Mouse (Mus musculus) embryonic facial prominence, embryonic 15.5 days (tissue): Measurements from ENCODE around the gene Tbx10. TPM values are rescaled to one million over a fixed set of nuclear protein-coding genes. Genes with fewer than 3 reads are reported as not detected.

Experiments used
- ATAC-seq: fragments of 200-750 bp; cut with Nextera tagmentation; 2 replicates; pipeline ENCODE4 v1.8.0; 2017; ENCODE audit warnings: low read depth, moderate TSS enrichment; ENCODE audit not compliant: insufficient number of reproducible peaks, low FRiP score, low TSS enrichment
- H3K27ac ChIP-seq: fragments of 300-500 bp; sonication (generic); replicated peaks from 2 replicates; pipeline ENCODE4 v1.5.1; 2015; ENCODE audit warnings: mild to moderate bottlenecking, inconsistent platforms
- H3K27me3 ChIP-seq: fragments of 300-500 bp; sonication (generic); 2 replicates; pipeline ENCODE4 v1.6.1; 2015; ENCODE audit warnings: inconsistent platforms
- H3K36me3 ChIP-seq: fragments of 300-500 bp; sonication (generic); 2 replicates; pipeline ENCODE4 v1.6.1; 2015; ENCODE audit warnings: mild to moderate bottlenecking, inconsistent platforms
- H3K4me1 ChIP-seq: fragments of 300-500 bp; sonication (generic); 2 replicates; pipeline ENCODE4 v1.6.1; 2015; ENCODE audit warnings: inconsistent platforms
- H3K4me2 ChIP-seq: fragments of 300-500 bp; sonication (generic); replicated peaks from 2 replicates; pipeline ENCODE4 v1.6.1; 2015; ENCODE audit warnings: mild to moderate bottlenecking, inconsistent platforms
- H3K4me3 ChIP-seq: fragments of 300-500 bp; sonication (generic); replicated peaks from 2 replicates; pipeline ENCODE4 v1.5.1; 2015; ENCODE audit warnings: mild to moderate bottlenecking, inconsistent platforms
- H3K9ac ChIP-seq: fragments of 300-500 bp; sonication (generic); 2 replicates; pipeline ENCODE4 v1.6.1; 2015; ENCODE audit warnings: inconsistent platforms
- H3K9me3 ChIP-seq: fragments of 300-500 bp; sonication (generic); replicated peaks from 2 replicates; pipeline ENCODE4 v1.6.1; 2016; ENCODE audit warnings: inconsistent platforms
- WGBS: fragments of 180-500 bp; shearing (Covaris S2); methylation state at CpG from one replicate; pipeline ENCODE4 v1.1.7; 2015; 5-methylcytosine and 5-hydroxymethylcytosine counted together
- polyA plus RNA-seq: library from polyadenylated mRNA; unstranded; fragments of >200 nt; fragmentation: Nextera tagmentation; extraction: Ambion mirVana; gene quantifications from 2 replicates; pipeline ENCODE4 v1.2.1, GENCODE M21; 2015

The Tbx10 gene
- not detected in 2 replicates for polyA plus RNA-seq

- no peak for ATAC-seq
- Histone ChIP-seq H3K27ac (no peak within 1 kb of the TSS), H3K4me3 (no peak within 1 kb of the TSS)
These were observed at the start of gene Tbx10 for GRCm38 (mm10) chr19:3992416-3992815. Gene Tbx10 (plus strand): TSS chr19:3992752.

DNA sequence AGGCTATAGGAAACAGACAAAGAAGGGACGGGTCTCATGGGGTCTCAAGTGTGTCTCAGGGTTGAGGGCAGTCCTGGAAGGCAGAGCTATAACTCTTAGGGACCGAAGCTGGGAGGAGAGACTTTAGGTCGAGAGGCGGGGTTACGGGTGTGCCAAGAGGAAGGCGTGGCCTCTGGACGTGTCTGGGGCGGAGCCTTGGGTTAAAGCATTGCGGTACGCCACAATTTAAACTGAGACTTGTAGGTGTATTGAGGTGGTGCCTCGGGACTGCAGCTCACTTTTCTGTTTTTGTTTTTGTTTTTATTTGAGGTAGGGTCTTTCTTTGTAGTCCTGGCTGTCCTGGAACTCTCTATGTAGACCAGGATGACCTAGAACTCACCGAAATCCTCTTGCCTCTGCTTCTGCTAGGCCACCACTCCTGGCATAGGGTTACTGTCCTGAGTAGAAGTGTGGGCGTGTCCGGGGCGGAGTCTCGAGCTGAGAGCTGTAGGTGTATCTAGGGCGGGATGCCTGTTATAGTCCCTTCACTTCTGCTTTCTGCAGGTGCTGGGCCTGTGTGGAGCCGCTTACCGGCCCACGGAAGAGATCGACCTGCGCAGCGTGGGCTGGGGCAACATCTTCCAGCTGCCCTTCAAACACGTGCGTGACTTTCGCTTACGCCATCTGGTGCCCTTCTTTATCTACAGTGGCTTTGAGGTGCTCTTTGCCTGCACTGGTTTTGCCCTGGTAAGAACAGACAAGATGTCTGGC is 49.4 kb upstream of the Tbx10 start:
- WGBS, result 22% methylated on average over 27 of the region's 27 CpGs
- Histone ChIP-seq H3K36me3 (no peaks in the 10 kb centered on the region), H3K27me3 (no peaks in the 10 kb centered on the region), H3K4me1 (peaks cover 3% of the 10 kb centered on the region; the same call in 1 of the 2 replicates), H3K9me3 (no peaks in the 10 kb centered on the region), H3K27ac (no peak overlapping the region), H3K4me2 (peak overlapping the region; percentile 31; the same call in 1 of the 2 replicates), H3K9ac (no peak overlapping the region), H3K4me3 (no peak overlapping the region)
- no peak for ATAC-seq

More at GRCm38 (mm10) chr19:3992416-3992815, at the start of gene Tbx10:
- H3K9ac ChIP-seq, result no peak within 1 kb of the TSS
- H3K4me2 ChIP-seq, result no peak within 1 kb of the TSS
- H3K9me3 ChIP-seq, result no peaks in the 10 kb centered on the region
- 43% methylated on average over 5 of the region's 5 CpGs for WGBS
- no peaks in the 10 kb centered on the region for H3K36me3 ChIP-seq
- no peaks in the 10 kb centered on the region for H3K27me3 ChIP-seq
- no peaks in the 10 kb centered on the region; the same call in 1 of the 2 replicates for H3K4me1 ChIP-seq

DNA sequence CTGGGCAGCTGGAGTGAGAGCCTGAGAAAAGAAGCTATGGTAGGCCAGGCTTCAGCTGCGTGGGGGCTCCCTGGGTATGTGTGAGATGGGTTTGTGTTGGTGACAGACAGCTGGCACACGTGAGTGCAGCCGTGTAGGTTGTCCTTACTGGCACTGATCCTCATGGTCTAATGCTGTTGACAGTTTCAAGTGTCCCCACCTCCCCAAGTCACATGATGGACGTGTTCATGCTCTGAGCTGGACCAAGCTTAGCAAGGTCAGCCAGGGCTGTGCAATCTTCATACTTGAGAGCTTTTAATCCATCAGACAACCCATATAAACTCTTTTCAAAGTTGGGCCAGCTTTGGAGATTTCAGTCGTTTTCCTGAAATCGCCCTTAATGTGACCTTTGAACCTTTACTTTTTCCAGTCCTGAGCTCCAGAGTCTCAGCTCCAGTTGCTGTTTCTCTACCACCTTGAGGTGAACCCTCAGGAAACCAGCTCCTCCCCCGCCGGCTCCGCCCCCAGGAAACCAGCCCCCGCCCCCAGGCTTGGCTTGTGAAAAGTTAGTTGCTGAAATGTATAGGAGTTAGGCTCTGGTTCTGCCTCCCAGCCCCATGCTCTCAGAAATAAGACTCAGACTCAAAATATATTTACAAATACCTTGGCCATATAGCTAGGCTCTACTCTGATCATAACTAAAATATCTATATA is 46.5 kb upstream of the Tbx10 start:
- Histone ChIP-seq H3K9me3 (no peaks in the 10 kb centered on the region), H3K27me3 (no peaks in the 10 kb centered on the region), H3K4me2 (no peak overlapping the region), H3K9ac (no peak overlapping the region), H3K4me1 (peaks cover 3% of the 10 kb centered on the region; the same call in 1 of the 2 replicates), H3K36me3 (no peaks in the 10 kb centered on the region), H3K27ac (no peak overlapping the region), H3K4me3 (no peak overlapping the region)
- no peak for ATAC-seq
- WGBS, result 25% methylated on average over 10 of the region's 10 CpGs

- Histone ChIP-seq H3K4me2 (no peak overlapping the region), H3K36me3 (no peaks in the 10 kb centered on the region), H3K27me3 (no peaks in the 10 kb centered on the region), H3K4me1 (peaks cover 3% of the 10 kb centered on the region; the same call in 1 of the 2 replicates), H3K9ac (no peak overlapping the region), H3K9me3 (no peaks in the 10 kb centered on the region), H3K4me3 (no peak overlapping the region), H3K27ac (no peak overlapping the region)
- no peak for ATAC-seq
- WGBS, result 18% methylated on average over 2 of the region's 2 CpGs
These were observed 45.8 kb upstream of the Tbx10 start for GRCm38 (mm10) chr19:3946715-3947114.

DNA sequence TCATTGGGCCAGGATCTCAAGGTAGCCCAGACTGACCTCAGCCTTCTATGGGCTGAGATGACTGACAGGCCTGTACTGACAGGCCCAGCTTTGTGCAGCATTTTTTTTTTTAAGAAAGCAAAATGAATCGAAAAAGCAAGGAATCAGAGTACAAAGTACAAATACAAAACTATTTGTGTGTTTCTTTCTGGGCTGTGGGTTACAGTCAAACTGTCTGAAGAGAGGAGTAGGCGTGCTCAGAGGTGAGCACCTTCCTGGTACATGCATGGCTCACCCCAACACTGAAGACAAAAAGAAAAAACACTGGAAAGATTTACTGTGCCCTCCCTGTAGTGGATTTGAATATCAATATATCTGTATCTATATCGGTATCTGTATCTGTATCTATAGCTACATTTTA is 44.7 kb upstream of the Tbx10 start:
- H3K36me3 ChIP-seq, result no peaks in the 10 kb centered on the region
- H3K27ac ChIP-seq, result no peak overlapping the region
- no peak overlapping the region for H3K9ac ChIP-seq
- peaks cover 3% of the 10 kb centered on the region; the same call in 1 of the 2 replicates for H3K4me1 ChIP-seq
- WGBS, result 75% methylated on average over 3 of the region's 3 CpGs
- H3K9me3 ChIP-seq, result no peaks in the 10 kb centered on the region
- no peak overlapping the region for H3K4me2 ChIP-seq
- H3K27me3 ChIP-seq, result no peaks in the 10 kb centered on the region
- no peak for ATAC-seq
- no peak overlapping the region for H3K4me3 ChIP-seq

DNA sequence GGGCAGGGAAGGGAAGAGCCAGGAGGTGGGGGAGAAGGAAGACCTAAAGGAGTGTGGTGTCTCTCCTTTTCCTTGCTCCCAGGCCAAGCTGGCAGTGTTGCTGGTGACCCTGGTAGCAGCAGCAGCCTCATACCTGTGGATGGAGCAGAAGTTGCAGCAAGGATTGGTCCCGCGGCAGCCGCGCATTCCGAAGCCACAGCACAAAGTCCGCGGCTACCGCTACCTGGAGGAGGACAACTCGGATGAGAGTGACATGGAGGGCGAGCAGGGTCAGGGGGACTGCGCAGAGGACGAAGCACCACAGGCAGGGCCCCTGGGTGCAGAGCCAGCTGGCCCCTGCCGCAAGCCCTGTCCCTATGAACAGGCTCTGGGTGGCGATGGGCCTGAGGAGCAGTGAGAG is 44.0 kb upstream of the Tbx10 start:
- Histone ChIP-seq H3K27ac (no peak overlapping the region), H3K4me3 (no peak overlapping the region), H3K9ac (no peak overlapping the region), H3K4me2 (no peak overlapping the region), H3K9me3 (no peaks in the 10 kb centered on the region), H3K4me1 (no peaks in the 10 kb centered on the region), H3K27me3 (no peaks in the 10 kb centered on the region), H3K36me3 (no peaks in the 10 kb centered on the region)
- 66% methylated on average over 14 of the region's 14 CpGs for WGBS
- no peak for ATAC-seq

- no peak overlapping the region for H3K4me2 ChIP-seq
- no peak overlapping the region for H3K27ac ChIP-seq
- H3K9ac ChIP-seq, result no peak overlapping the region
- no peaks in the 10 kb centered on the region for H3K27me3 ChIP-seq
- H3K36me3 ChIP-seq, result no peaks in the 10 kb centered on the region
- H3K4me3 ChIP-seq, result no peak overlapping the region
- WGBS, result 79% methylated on average over 3 of the region's 3 CpGs
- no peak for ATAC-seq
- no peaks in the 10 kb centered on the region for H3K9me3 ChIP-seq
- no peaks in the 10 kb centered on the region for H3K4me1 ChIP-seq
These were observed 42.2 kb upstream of the Tbx10 start for GRCm38 (mm10) chr19:3950331-3950730.

DNA sequence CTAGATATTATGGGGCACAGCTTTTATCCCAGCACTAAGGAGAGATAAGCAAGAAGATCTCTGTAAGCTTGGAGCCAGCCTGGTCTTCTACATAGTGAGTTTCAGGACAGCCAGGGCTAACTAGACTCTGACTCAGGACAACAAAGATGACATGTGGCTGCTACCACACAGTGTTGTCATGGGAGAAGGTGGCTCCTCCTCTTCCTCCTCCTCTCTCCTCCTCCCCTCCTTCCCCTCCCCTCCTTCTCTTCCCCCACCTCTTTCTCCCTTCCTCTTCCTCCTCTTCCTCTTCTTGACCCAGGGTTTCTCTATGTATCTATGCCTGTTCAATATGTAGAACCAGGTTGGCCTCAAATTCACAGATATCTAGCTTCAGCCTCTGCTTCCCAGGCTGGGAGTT is 41.1 kb upstream of the Tbx10 start:
- no peak for ATAC-seq
- Histone ChIP-seq H3K4me2 (no peak overlapping the region), H3K36me3 (no peaks in the 10 kb centered on the region), H3K9ac (no peak overlapping the region), H3K27ac (no peak overlapping the region), H3K4me1 (no peaks in the 10 kb centered on the region), H3K4me3 (no peak overlapping the region), H3K9me3 (no peaks in the 10 kb centered on the region), H3K27me3 (no peaks in the 10 kb centered on the region)

GRCm38 (mm10) chr19:3952099-3952498 is 40.5 kb upstream of the Tbx10 start:
- Histone ChIP-seq H3K9ac (no peak overlapping the region), H3K27me3 (no peaks in the 10 kb centered on the region), H3K4me1 (no peaks in the 10 kb centered on the region), H3K27ac (no peak overlapping the region), H3K4me2 (no peak overlapping the region), H3K4me3 (no peak overlapping the region), H3K36me3 (no peaks in the 10 kb centered on the region), H3K9me3 (no peaks in the 10 kb centered on the region)
- WGBS, result 46% methylated on average over 1 of the region's 1 CpGs
- no peak for ATAC-seq

DNA sequence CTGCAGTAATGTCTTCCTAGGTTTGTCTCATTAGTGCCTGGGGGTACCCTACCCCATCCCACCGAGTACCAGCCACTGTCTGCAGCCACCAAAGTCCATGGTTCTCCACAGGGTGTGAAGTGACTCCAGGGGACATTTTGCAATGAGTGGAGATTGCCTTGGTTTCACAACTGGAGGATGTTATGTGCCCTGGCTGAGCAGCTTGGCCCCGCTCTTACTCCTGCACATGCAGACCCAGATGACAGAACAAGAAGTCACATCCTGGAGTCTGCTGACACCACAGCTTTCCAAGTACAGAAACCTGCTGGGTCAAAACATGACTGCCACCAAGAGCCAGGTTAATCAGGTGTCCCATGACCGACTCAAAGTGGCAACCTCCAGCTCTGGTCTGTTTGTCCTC is 37.5 kb upstream of the Tbx10 start:
- H3K36me3 ChIP-seq, result no peaks in the 10 kb centered on the region
- H3K4me1 ChIP-seq, result no peaks in the 10 kb centered on the region
- H3K9me3 ChIP-seq, result no peaks in the 10 kb centered on the region
- H3K4me3 ChIP-seq, result no peak overlapping the region
- ATAC-seq, result no peak
- no peak overlapping the region for H3K4me2 ChIP-seq
- H3K27me3 ChIP-seq, result no peaks in the 10 kb centered on the region
- no peak overlapping the region for H3K9ac ChIP-seq
- WGBS, result 68% methylated on average over 3 of the region's 3 CpGs
- H3K27ac ChIP-seq, result no peak overlapping the region

- H3K4me3 ChIP-seq, result no peak overlapping the region
- no peaks in the 10 kb centered on the region for H3K4me1 ChIP-seq
- no peak overlapping the region for H3K9ac ChIP-seq
- 57% methylated on average over 4 of the region's 4 CpGs for WGBS
- no peaks in the 10 kb centered on the region for H3K36me3 ChIP-seq
- no peak overlapping the region for H3K27ac ChIP-seq
- H3K27me3 ChIP-seq, result no peaks in the 10 kb centered on the region
- no peak overlapping the region for H3K4me2 ChIP-seq
- ATAC-seq, result no peak
- no peaks in the 10 kb centered on the region for H3K9me3 ChIP-seq
These were observed 36.7 kb upstream of the Tbx10 start for GRCm38 (mm10) chr19:3955804-3956203.
